Mouse (Mus musculus) kidney, embryonic 16.5 days (tissue): Measurements from ENCODE around the gene Cacna1i. TPM values are rescaled to one million over a fixed set of nuclear protein-coding genes. Genes with fewer than 3 reads are reported as not detected.

Experiments used
- ATAC-seq: fragments of 200-750 bp; cut with Nextera tagmentation; 2 replicates; pipeline ENCODE4 v1.8.0; 2017; ENCODE audit warnings: moderate TSS enrichment; ENCODE audit not compliant: low FRiP score, low TSS enrichment
- H3K27ac ChIP-seq: fragments of 300-500 bp; sonication (generic); 2 replicates; pipeline ENCODE4 v1.5.1; 2014; ENCODE audit warnings: low read length
- H3K27me3 ChIP-seq: fragments of 300-500 bp; sonication (generic); 2 replicates; pipeline ENCODE4 v1.6.1; 2014; ENCODE audit warnings: low read length, control low read depth, mixed read lengths; ENCODE audit not compliant: insufficient read depth
- H3K36me3 ChIP-seq: fragments of 300-500 bp; sonication (generic); 2 replicates; pipeline ENCODE4 v1.6.1; 2014; ENCODE audit warnings: low read length, control low read depth, mixed read lengths; ENCODE audit not compliant: insufficient read depth
- H3K4me1 ChIP-seq: fragments of 300-500 bp; sonication (generic); 2 replicates; pipeline ENCODE4 v1.6.1; 2014; ENCODE audit warnings: low read length, control low read depth, mixed read lengths; ENCODE audit not compliant: insufficient read depth
- H3K4me2 ChIP-seq: fragments of 300-500 bp; sonication (generic); replicated peaks from 2 replicates; pipeline ENCODE4 v1.6.1; 2014; ENCODE audit warnings: low read depth, low read length
- H3K4me3 ChIP-seq: fragments of 300-500 bp; sonication (generic); 2 replicates; pipeline ENCODE4 v1.5.1; 2014; ENCODE audit warnings: mild to moderate bottlenecking, low read length
- H3K9ac ChIP-seq: fragments of 300-500 bp; sonication (generic); replicated peaks from 2 replicates; pipeline ENCODE4 v1.6.1; 2014; ENCODE audit warnings: low read length
- H3K9me3 ChIP-seq: fragments of 300-500 bp; sonication (generic); 2 replicates; pipeline ENCODE4 v1.6.1; 2016; ENCODE audit warnings: low read length, control low read depth
- WGBS: fragments of 180-500 bp; shearing (Covaris S2); extraction: QIAGEN DNeasy Blood & Tissue Kit; methylation state at CpG from one replicate; pipeline ENCODE4 v1.1.7; 2014; 5-methylcytosine and 5-hydroxymethylcytosine counted together
- polyA plus RNA-seq: library from polyadenylated mRNA; unstranded; fragments of >200 nt; fragmentation: Nextera tagmentation; extraction: Ambion mirVana; gene quantifications from 2 replicates; pipeline ENCODE4 v1.2.1, GENCODE M21; 2015

Cacna1i gene
- polyA plus RNA-seq, 1 experiment from 2014 or later: not detected

DNA sequence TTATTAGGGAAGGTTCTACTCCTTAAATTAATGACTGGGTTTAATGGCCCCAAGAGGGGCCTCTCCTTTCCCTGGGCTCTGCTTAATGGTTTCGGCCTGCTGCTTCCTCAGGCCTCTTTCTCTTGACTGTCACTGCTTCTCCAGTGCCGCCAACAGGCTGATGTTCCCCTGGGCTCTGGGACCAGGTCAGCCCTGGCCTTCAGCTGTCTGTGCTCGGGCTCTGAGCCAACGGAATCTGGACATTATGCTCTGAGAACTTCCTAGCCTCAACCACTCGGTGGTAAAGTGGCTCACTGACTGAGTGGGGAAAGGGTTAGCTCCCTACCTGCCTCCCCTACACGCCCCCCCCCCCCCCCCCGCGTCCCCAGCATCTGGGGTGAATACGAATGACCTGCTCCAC is 130.0 kb downstream of the Cacna1i start:
- 38% methylated on average over 8 of the region's 9 CpGs for WGBS
- Histone ChIP-seq H3K27me3 (no peaks in the 10 kb centered on the region), H3K27ac (no peak overlapping the region), H3K4me3 (no peak overlapping the region), H3K36me3 (no peaks in the 10 kb centered on the region), H3K4me2 (no peak overlapping the region), H3K9ac (no peak overlapping the region), H3K9me3 (no peaks in the 10 kb centered on the region), H3K4me1 (peaks cover 14% of the 10 kb centered on the region)
- ATAC-seq: no peak

DNA sequence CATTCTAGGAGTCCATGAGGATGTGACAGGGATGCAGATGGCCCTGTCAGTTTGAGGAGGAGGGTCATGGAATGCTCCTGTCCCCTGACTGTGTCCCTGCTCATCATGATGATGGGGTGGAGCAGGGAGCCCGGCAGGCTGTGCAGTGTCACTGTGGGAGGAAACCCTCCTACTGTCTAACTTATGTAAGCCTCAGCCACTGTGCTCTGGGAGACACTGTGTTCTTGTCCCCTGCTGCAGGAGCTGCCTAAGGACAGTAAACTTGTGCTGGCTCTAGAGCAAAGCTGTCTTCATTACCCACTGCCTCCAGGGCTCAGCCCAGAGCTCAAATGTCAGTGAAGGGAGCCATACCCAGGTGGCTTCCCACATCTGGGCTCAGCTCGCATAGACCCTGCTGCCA is 131.1 kb downstream of the Cacna1i start:
- H3K4me2 ChIP-seq: no peak overlapping the region
- 30% methylated on average over 2 of the region's 2 CpGs for WGBS
- H3K27me3 ChIP-seq: no peaks in the 10 kb centered on the region
- peaks cover 14% of the 10 kb centered on the region for H3K4me1 ChIP-seq
- H3K9ac ChIP-seq: no peak overlapping the region
- no peak for ATAC-seq
- no peaks in the 10 kb centered on the region for H3K36me3 ChIP-seq
- H3K4me3 ChIP-seq: no peak overlapping the region
- H3K27ac ChIP-seq: no peak overlapping the region
- H3K9me3 ChIP-seq: no peaks in the 10 kb centered on the region

DNA sequence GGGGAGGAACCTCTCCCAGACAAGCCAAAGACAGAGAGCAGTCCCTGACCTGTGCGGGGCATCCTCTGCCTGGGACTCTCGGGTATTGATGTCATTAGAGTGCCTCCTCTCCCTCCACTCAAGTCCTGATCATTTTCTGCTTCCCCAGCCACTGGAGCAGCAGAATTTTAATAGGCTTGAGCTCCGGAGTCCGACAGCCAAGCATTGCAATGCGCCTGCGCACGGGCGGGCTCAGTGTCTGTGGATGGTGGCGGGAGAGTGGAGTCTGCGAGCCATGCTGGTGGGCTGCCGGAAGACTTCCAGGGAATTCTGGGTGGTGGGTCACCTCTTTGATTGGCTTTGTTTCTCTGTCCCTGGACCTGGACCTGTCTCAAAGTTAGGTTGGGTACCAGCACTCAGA is 143.3 kb downstream of the Cacna1i start:
- no peak overlapping the region for H3K9ac ChIP-seq
- no peak overlapping the region for H3K4me3 ChIP-seq
- 73% methylated on average over 11 of the region's 11 CpGs for WGBS
- H3K4me1 ChIP-seq: no peaks in the 10 kb centered on the region
- no peaks in the 10 kb centered on the region for H3K9me3 ChIP-seq
- no peaks in the 10 kb centered on the region for H3K36me3 ChIP-seq
- no peak overlapping the region for H3K27ac ChIP-seq
- no peak overlapping the region for H3K4me2 ChIP-seq
- ATAC-seq: no peak
- H3K27me3 ChIP-seq: no peaks in the 10 kb centered on the region

DNA sequence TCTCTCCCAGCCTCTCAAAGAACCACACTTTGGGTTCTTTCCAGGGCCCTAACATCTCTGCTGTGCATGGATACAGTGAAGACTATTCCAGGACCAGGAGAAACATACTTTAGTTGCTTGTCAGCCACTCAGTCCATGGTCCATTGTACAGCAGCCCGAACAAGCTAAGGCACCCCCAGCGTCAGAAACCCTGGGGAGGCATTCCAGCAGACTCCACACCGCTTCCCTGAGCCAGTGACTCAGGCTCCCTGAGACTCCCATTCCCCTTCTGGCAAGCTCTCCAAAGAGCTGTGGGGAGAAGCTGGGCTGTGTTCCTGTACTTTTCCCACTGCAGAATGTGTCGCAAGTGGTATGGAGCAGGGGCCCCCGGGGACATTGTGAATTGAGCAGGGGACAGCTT is 149.9 kb downstream of the Cacna1i start:
- Histone ChIP-seq H3K27me3 (no peaks in the 10 kb centered on the region), H3K9me3 (no peaks in the 10 kb centered on the region), H3K36me3 (no peaks in the 10 kb centered on the region), H3K4me2 (no peak overlapping the region), H3K4me3 (no peak overlapping the region), H3K4me1 (peaks cover 21% of the 10 kb centered on the region; the same call in 1 of the 2 replicates), H3K9ac (no peak overlapping the region), H3K27ac (no peak overlapping the region)
- ATAC-seq: no peak
- 78% methylated on average over 5 of the region's 5 CpGs for WGBS

DNA sequence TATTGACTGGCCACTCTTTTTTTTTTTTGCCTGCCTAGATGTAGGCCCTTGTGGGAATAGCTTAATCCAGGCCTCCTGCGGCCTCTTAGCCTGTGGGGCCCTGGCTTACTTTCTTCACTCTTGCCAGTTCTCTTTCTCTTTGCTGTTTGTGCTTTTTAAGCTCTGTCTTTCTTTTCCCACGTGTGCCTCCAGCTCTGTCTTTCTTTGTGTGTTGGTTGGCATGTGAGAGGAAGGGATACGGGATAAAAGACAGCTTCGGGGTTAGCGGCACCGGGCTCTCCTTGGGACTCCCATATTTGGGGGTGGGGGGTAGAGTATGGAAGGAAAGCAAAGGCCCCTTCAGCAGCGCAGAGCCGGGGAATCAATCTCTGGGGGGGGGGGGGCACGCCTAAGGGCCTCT is 151.0 kb downstream of the Cacna1i start:
- Histone ChIP-seq H3K4me2 (no peak overlapping the region), H3K27me3 (no peaks in the 10 kb centered on the region), H3K4me3 (no peak overlapping the region), H3K4me1 (peaks cover 21% of the 10 kb centered on the region; the same call in 1 of the 2 replicates), H3K36me3 (no peaks in the 10 kb centered on the region), H3K27ac (peak overlapping the region; percentile 10), H3K9me3 (no peaks in the 10 kb centered on the region), H3K9ac (no peak overlapping the region)
- 67% methylated on average over 9 of the region's 9 CpGs for WGBS
- ATAC-seq: no peak

DNA sequence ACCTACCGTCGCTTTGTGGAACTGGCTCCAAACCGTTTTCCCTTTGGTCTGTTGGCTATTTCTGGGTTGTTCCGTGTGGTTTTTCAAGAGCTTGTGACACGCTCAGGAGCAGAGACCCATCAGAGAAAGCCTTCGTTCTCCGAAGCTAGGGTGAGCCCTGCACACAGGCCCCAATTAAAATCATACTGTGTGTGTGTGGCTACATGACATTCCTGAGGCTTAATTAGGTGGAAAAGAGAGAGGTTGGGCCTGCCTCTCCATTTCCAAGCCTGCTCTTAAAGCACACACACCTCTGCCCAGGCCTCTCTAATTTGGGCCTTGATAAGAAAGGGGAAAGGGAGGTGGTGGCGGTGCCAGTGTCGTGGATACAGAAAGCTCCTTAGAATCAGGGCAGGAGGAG is 151.4 kb downstream of the Cacna1i start:
- H3K9me3 ChIP-seq: no peaks in the 10 kb centered on the region
- WGBS: 50% methylated on average over 9 of the region's 9 CpGs
- no peak overlapping the region for H3K4me2 ChIP-seq
- H3K4me3 ChIP-seq: no peak overlapping the region
- H3K4me1 ChIP-seq: peaks cover 21% of the 10 kb centered on the region; the same call in 1 of the 2 replicates
- H3K27ac ChIP-seq: peak overlapping the region; percentile 10
- ATAC-seq: peak; percentile 79
- H3K27me3 ChIP-seq: no peaks in the 10 kb centered on the region
- H3K36me3 ChIP-seq: no peaks in the 10 kb centered on the region
- no peak overlapping the region for H3K9ac ChIP-seq

DNA sequence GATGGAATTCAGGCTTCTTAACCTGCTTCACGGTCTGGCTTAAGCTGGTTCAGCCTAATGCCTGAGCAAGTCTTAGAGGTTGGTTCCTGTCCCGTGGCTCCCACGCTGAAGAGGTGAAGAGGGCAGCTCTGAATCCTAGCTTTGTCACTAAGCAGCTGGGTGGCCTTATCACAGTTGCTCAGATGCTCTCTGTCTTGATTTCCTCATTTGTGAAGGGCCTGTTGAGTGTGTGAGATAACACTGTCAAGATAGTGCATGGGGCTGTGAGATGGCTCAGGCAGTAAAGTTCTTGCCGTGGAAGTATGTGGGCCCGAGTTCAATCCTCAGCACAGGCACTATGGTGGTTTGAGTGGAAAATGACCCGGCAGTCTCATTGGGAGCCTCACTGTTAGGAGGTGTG is 153.2 kb downstream of the Cacna1i start:
- 76% methylated on average over 6 of the region's 6 CpGs for WGBS
- Histone ChIP-seq H3K36me3 (no peaks in the 10 kb centered on the region), H3K9me3 (no peaks in the 10 kb centered on the region), H3K27me3 (no peaks in the 10 kb centered on the region), H3K27ac (no peak overlapping the region), H3K9ac (no peak overlapping the region), H3K4me2 (no peak overlapping the region), H3K4me3 (no peak overlapping the region), H3K4me1 (peaks cover 21% of the 10 kb centered on the region; the same call in 1 of the 2 replicates)
- ATAC-seq: no peak

DNA sequence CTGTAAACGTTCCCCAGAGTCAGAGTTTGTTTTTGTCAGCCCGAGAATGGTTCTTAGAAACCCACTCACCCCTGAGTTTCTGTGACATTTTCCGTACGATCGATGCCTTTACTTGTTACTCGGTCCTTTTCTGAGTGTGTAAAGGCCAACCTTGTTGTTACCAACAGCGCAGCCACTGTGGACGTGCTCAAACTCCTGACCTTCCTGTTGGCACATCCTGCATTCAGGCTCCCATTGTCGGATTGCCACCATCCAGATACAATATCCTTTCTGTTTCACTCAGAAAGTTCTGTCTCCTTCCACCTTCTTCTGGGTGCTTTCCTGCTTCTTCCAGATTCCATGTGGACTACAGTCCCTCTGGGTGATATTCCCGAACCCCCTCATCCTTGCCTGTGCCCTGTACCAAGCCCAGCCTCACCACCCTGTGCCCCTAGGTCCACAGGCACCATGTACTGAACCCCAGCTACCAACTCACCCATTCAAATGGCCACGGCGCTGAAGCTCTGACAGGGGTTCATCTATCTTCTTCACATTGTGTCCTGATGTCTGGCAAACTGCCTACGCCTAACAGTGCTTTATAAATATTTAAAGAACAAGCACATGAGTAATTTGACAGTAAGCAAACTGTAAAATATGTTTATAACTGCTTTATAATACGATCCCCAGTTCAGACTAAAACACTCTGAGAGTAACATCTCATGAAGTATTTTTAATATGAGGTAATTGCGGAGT is 159.1 kb downstream of the Cacna1i start:
- Histone ChIP-seq H3K9me3 (0 out of 2 replicates have a peak, but pooled peaks cover 2% of the 10 kb centered on the region), H3K27me3 (no peaks in the 10 kb centered on the region), H3K9ac (no peak overlapping the region), H3K27ac (no peak overlapping the region), H3K4me1 (no peaks in the 10 kb centered on the region), H3K36me3 (no peaks in the 10 kb centered on the region), H3K4me2 (no peak overlapping the region), H3K4me3 (no peak overlapping the region)
- 80% methylated on average over 15 of the region's 15 CpGs for WGBS
- no peak for ATAC-seq

Other genes with a start within 250 kb of the Cacna1i start
- gene Syngr1, start 195.9 kb upstream of the Cacna1i start, polyA plus RNA-seq: 14.3 and 16.0 TPM in 2 replicates
- 981 and 1,131 TPM in 2 replicates for gene Rpl3, start 195.4 kb upstream of the Cacna1i start, polyA plus RNA-seq
- gene Tab1, start 154.1 kb upstream of the Cacna1i start, polyA plus RNA-seq: 44.1 and 44.7 TPM in 2 replicates
- 9.4 and 9.5 TPM in 2 replicates for gene Mgat3, start 113.5 kb upstream of the Cacna1i start, polyA plus RNA-seq
- gene Mief1, start 53.2 kb upstream of the Cacna1i start, polyA plus RNA-seq: 36.3 and 38.1 TPM in 2 replicates
- 3.3 TPM in 1 of 2 replicates, not detected in the other for gene AC140267.1, start 51.4 kb upstream of the Cacna1i start, polyA plus RNA-seq
- gene Atf4, start 32.1 kb upstream of the Cacna1i start, polyA plus RNA-seq: 127 and 132 TPM in 2 replicates
- gene Rps19bp1, start 22.9 kb upstream of the Cacna1i start, polyA plus RNA-seq: 48.5 and 50.8 TPM in 2 replicates